Mouse (Mus musculus): ENCODE measurements at regions not wholly inside any gene's neighbourhood (a gene's known extent, or its start where the extent isn't known, plus 50 kb on each side); places are given as distances from the start of the nearest gene placed in this dataset.
A peak's percentile ranks its signal among the peaks of the same experiment; 100 is the strongest.

DNA sequence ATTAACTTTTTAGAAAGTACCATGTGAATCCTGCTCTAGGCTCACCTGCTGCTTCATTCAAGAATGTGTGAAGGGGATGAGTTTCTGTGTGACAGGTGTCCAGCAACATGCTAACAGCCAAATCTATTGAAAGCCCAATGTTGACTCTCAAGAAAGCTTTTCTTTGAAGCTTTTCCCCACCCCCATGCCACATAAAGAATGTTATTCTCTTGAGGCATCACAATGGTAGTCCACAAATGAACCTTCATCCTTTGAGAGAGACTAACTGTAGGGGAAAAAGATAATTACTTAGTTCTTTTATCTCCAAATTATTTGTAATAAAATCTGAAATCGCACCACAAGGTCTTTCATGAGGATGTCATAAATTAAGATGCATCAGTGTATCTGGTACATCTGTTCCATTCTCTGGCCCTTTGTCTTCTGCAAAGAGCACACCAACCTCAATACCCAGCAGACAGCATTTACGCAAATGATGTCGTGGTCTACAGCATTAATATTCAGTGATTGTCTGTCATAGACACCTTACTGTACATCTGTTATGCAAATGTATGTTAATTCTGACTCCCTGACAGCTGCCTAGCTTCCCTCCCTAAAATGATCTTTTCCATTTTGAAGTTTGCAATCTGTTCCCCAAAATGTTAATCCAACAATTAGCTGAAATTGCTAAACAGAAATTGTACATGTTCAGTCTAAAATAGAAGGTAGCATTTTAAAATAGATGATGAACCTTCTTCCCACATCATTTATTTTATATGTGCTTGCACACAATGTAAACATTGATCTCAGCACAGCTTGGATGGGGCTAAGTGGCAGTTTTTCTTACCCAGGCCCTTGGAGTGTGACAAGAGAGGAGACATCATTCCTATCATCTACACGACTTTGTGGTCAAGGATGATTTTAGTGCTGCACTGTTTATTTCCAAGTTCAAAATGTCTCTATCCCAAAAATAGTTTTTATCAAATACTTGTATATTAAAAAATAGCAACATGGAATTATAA, 455.7 kb downstream of the Gm16223 start:
- H3K4me3 ChIP-seq (ENCODE audit: insufficient read depth, low read depth, low read length) = no peak overlapping the region
- H3K4me1 ChIP-seq (ENCODE audit: control insufficient read depth, insufficient read depth, insufficient read length, low read length) = no peaks in the 10 kb centered on the region
- no peak overlapping the region for H3K27ac ChIP-seq (replicated peaks; ENCODE audit: low read depth, low read length)

DNA sequence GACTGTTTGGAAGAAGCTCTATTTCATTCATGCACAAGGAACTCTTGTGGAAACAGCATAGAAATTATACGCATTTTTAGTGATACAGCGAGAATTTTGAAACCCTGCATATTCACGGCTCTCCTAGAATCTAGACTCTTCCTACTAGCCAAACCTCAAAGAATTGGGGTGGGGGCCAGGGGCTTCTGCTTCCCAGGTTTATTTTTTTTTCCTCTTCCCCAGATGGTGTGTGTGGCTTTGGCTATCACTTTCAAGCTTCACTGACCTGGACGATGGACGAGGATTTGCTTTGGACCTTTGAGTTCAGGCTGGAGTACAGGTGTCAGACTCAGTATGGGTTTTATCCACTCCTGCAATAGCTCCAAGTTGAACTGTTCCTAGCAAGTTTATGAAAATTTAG, 457.7 kb downstream of the Gm16223 start:
- Histone ChIP-seq H3K27ac (replicated peaks; ENCODE audit: low read depth, low read length) (no peak overlapping the region), H3K4me3 (ENCODE audit: insufficient read depth, low read depth, low read length) (no peak overlapping the region), H3K4me1 (ENCODE audit: control insufficient read depth, insufficient read depth, insufficient read length, low read length) (no peaks in the 10 kb centered on the region)

DNA sequence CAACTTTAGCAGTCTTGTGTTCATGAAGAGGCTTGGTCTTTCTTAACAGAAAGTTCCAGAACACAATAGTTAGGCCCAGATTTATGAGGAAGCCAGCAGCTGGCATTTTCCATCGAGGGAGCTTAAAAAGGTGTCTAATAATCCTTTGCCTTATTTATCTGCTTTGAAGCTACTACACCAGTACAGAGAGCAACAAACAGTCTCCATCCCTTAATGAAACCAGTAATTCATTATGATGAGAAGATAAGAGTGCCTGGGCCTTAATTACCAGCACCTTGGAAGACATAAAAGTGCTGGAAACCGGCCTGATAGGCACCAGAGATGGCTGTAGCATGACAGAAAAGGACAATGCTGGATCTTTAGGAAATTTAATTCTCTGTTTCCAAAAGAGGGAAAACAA, 492.8 kb downstream of the Gm16223 start:
- H3K4me1 ChIP-seq (ENCODE audit: control insufficient read depth, insufficient read depth, insufficient read length, low read length) = no peaks in the 10 kb centered on the region
- H3K4me3 ChIP-seq (ENCODE audit: insufficient read depth, low read depth, low read length) = no peak overlapping the region
- no peak overlapping the region for H3K27ac ChIP-seq (replicated peaks; ENCODE audit: low read depth, low read length)

DNA sequence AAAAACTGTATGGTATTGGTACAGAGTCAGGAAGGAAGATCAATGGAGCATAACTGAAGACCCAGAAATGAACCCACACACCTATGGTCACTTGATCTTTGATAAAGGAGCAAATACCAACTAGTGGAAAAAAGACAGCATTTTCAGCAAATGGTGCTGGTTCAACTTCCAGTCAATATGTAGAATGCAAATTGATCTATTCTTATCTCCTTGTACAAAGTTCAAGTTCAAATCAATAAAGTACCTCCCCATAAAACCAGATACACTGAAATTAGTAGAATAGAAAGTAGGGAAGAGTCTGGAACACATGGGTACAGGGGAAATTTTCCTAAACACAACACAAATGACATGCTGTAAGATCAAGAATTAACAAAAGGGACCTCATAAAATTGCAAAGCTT, 495.6 kb downstream of the Gm16223 start:
- no peaks in the 10 kb centered on the region for H3K4me1 ChIP-seq (ENCODE audit: control insufficient read depth, insufficient read depth, insufficient read length, low read length)
- no peak overlapping the region for H3K27ac ChIP-seq (replicated peaks; ENCODE audit: low read depth, low read length)
- H3K4me3 ChIP-seq (ENCODE audit: insufficient read depth, low read depth, low read length) = no peak overlapping the region

DNA sequence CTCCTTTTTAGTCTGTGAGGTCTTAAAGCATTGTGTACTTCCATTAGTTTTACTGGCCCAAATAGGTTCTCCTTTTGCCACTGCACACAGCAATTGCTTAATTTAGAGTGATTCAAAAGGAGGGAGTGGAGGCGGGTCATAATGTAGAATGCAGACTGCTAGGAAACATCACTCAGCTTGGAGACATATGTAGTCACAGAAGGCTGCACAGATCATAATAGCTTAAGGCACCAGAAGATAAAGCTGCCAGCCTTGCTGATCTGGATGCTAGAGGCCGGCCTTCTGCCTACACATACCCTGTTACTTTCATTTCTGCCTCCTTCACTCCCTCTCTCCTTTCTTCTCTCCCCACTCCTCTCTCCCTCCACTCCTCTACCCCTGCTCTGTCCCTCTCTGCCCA, 508.2 kb downstream of the Gm16223 start:
- no peak overlapping the region for H3K27ac ChIP-seq (replicated peaks; ENCODE audit: low read depth, low read length)
- no peak overlapping the region for H3K4me3 ChIP-seq (ENCODE audit: insufficient read depth, low read depth, low read length)
- H3K4me1 ChIP-seq (ENCODE audit: control insufficient read depth, insufficient read depth, insufficient read length, low read length) = no peaks in the 10 kb centered on the region

DNA sequence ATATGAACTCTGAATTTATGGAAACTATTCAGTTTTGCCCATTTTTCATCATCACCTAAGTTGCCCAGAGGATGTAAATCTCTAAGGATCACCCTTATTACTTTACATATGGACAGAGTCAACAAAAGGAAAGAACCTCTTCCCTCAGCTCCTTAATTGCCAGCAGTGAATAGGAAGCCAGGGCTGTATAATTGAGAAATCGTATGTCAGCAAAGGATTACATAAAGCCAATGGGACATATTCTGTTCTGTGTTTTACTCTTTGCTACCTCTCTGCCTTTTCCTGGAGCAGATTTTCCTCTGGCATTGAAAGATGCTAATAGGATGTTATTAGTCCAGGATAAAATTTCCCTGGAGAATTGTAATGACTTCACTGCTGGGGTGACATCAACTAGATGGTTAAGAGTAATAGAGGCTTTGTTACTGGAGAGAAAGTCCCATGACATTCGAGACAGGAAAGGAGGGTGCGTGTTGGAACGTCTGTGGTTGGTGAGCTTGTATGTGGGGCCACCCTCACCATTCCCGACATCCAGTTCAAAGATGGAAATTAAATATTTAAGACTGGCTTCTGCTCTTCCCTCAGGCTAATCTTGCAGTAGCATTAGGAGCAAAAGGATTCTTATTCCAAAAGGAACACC, 510.6 kb downstream of the Gm16223 start:
- no peak overlapping the region for H3K27ac ChIP-seq (replicated peaks; ENCODE audit: low read depth, low read length)
- H3K4me1 ChIP-seq (ENCODE audit: control insufficient read depth, insufficient read depth, insufficient read length, low read length) = no peaks in the 10 kb centered on the region
- H3K4me3 ChIP-seq (ENCODE audit: insufficient read depth, low read depth, low read length) = no peak overlapping the region

DNA sequence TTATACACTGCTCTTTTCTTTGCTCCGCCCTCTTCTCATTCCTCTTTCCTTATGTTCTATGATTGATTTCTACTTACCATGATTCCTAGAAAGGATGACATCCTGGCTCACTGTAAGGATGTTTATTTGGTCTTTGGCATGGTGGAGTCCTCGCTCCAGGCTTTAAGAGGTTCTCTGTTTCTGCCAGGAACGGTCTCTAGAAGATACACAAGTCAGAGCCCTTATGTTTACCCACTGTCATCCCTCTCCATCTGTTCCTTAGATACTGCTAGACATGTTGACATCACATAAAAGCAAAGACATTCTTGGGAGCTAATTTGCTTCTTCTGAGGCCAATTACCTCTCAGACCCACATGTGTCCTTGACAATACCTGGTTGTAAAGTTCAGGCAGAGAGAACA, 552.9 kb downstream of the Gm16223 start:
- no peaks in the 10 kb centered on the region for H3K4me1 ChIP-seq (ENCODE audit: control insufficient read depth, insufficient read depth, insufficient read length, low read length)
- no peak overlapping the region for H3K27ac ChIP-seq (replicated peaks; ENCODE audit: low read depth, low read length)
- H3K4me3 ChIP-seq (ENCODE audit: insufficient read depth, low read depth, low read length) = no peak overlapping the region

DNA sequence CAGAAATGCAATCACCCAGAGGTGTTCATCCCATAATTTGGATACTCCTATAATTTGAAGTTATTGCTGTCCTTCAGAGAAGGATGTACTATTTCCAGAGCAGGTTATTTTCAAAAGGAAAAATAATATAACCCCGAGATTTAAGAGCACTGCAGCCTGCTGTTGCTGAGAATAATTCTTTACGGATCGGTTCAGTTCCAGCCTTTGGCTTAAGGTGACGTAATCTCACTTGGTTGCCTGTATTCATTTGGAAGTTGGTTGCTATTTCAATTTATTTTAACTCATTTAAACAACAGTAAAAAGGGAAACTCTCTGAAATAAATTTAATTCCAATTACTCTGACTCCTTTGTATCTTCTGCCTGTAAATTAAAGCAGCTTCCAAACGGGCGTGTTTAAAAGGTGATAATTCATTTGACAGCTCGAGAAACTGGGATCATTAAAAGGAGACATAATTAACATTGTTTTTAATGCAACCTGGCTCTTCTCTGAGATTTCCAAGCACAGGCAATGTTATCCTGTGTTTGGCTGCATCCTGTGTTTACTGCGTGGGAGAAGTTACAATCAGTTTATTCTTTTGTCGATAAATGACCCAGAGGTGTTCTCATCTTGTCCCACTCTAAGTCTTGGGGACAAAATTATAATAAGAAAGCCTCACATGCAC, 568.5 kb downstream of the Gm16223 start:
- Histone ChIP-seq H3K4me3 (ENCODE audit: insufficient read depth, low read depth, low read length) (no peak overlapping the region), H3K27ac (replicated peaks; ENCODE audit: low read depth, low read length) (no peak overlapping the region)

DNA sequence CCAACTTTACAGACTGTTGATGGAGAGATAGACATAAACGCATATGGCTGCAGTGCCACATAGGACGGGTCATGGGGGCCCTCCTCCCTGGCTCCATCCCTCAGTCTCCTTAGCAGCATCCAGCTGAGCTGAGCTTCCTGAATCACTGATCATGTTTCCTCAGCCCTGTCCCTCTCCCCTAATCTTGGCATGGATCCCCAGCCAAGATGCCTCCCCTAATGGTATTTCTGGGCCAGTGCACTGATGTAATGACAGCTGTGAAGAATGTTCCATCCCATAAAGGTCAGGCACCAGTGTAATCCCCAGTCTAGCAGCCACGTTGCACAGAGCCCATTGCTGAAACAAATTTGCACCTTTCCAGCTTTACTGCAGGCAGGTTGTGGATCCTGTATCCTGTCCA, 576.5 kb upstream of the Cpeb2 start:
- H3K4me3 ChIP-seq (ENCODE audit: insufficient read depth, low read depth, low read length) = no peak overlapping the region
- no peaks in the 10 kb centered on the region for H3K4me1 ChIP-seq (ENCODE audit: control insufficient read depth, insufficient read depth, insufficient read length, low read length)
- H3K27ac ChIP-seq (replicated peaks; ENCODE audit: low read depth, low read length) = no peak overlapping the region

More for the DNA sequence above, 568.5 kb downstream of the Gm16223 start:
- no peaks in the 10 kb centered on the region for H3K4me1 ChIP-seq (ENCODE audit: control insufficient read depth, insufficient read depth, insufficient read length, low read length)

DNA sequence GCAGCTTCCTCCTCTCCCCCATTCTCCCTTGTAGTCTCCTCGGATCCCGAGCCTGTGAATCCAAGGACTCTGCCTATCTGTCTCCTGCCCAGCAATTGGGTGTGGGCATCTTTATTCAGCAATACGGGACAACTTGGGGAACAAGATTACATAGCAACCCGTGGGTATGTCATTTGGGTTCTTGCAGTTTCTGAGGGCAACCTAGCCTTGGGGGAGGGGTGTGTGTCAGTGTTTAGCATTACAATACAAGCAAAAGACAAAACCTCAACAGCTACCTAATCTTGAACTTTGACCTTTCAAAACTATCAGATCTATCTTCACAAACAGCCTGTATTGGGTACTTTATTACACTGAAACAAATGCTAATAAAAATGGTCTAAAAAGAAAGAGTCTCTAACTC, 573.0 kb upstream of the Cpeb2 start:
- H3K4me3 ChIP-seq (ENCODE audit: insufficient read depth, low read depth, low read length) = no peak overlapping the region
- H3K4me1 ChIP-seq (ENCODE audit: control insufficient read depth, insufficient read depth, insufficient read length, low read length) = no peaks in the 10 kb centered on the region
- H3K27ac ChIP-seq (replicated peaks; ENCODE audit: low read depth, low read length) = no peak overlapping the region

DNA sequence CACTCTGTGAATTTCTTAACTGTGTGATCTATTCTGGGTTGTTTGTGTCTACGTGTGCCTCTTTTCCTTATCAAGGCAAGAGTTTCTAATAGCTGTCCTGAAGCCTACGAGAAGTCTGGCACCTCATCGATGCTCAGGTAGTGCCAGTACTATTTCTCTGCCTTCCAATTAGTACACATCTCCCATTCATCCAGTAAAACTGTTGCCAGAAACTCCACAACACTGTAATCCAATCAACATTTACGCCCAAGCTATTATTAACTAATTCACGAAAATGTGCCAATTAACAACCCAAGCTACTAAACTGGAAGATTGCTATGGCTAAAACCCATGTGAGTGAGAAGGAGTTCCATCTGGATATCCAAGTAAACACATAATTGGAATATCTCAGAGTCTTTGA, 553.4 kb upstream of the Cpeb2 start:
- Histone ChIP-seq H3K4me1 (ENCODE audit: control insufficient read depth, insufficient read depth, insufficient read length, low read length) (no peaks in the 10 kb centered on the region), H3K27ac (replicated peaks; ENCODE audit: low read depth, low read length) (no peak overlapping the region), H3K4me3 (ENCODE audit: insufficient read depth, low read depth, low read length) (no peak overlapping the region)

DNA sequence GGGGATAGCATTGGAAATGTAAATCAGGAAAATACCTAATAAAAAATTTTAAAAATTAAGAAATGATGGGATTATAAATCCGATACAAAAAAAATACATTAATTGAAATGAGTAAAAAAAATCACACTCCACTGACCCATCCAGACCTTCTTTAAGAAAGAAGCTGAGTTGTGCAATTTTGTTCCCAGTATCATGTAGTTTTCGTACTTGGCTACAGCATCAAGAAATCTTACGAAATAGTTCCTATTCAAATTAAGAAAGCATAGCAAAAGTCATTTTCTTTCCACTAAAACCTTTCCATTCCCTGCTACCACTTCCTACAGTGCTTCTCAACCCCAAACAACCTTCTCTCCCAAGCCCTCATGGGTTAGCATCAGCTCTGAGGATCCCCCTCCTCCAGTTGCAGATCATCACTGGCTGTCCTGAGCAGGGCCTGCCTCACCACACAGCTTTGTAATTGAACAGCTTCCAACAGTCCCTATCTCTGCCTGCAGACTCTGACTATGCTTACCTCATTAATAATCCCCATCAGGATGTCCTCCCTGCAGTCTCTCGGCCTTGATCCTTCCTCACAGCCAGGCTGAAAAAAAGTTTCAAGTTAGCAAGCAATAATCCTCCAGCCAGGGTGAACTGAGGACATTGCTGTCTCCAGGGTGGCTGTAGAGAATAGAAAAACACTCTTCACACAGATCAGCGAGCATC, 547.5 kb upstream of the Cpeb2 start:
- 0 out of 2 replicates have a peak overlapping the region, but pooled peaks have one; percentile 68 for H3K27ac ChIP-seq (replicated peaks; ENCODE audit: low read depth, low read length)
- peaks cover 3% of the 10 kb centered on the region; the same call in 1 of the 2 replicates for H3K4me1 ChIP-seq (ENCODE audit: control insufficient read depth, insufficient read depth, insufficient read length, low read length)

DNA sequence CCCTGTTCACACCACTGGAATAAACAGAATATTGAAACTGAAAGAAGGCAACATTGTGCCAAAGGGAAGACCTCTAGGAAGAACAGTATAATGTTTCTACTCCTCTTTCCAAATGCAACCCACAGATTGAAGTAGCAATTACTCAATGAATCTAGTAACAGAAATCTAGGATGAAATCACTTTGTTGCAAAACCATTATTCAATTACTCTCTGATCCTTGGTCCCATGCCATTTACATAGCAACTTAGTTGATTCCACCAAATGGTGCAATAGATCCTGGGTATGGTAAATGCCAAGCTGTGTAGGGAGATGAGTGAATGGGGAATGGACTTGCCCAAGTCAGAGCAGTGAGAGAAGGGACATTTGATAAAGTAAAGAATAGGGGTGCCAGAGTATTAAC, 545.8 kb upstream of the Cpeb2 start:
- H3K4me3 ChIP-seq (ENCODE audit: insufficient read depth, low read depth, low read length) = no peak overlapping the region
- peaks cover 3% of the 10 kb centered on the region; the same call in 1 of the 2 replicates for H3K4me1 ChIP-seq (ENCODE audit: control insufficient read depth, insufficient read depth, insufficient read length, low read length)
- H3K27ac ChIP-seq (replicated peaks; ENCODE audit: low read depth, low read length) = no peak overlapping the region

More for the DNA sequence above, 547.5 kb upstream of the Cpeb2 start:
- no peak overlapping the region for H3K4me3 ChIP-seq (ENCODE audit: insufficient read depth, low read depth, low read length)

Data from brown adipose tissue, adult 24 weeks (tissue).